Mouse (Mus musculus) embryonic fibroblast, embryonic 13.5 days (primary cell): ENCODE results near the gene Cbx7. TPM values are rescaled to one million over a fixed set of nuclear protein-coding genes. Genes with fewer than 3 reads are reported as not detected.

Experiments used
- H3K27ac ChIP-seq: 2 replicates; pipeline ENCODE4 v1.5.1; 2012; ENCODE audit warnings: low read length, control low read depth, inconsistent platforms; ENCODE audit not compliant: insufficient read depth
- H3K4me1 ChIP-seq: 2 replicates; pipeline ENCODE4 v1.6.1; 2011; ENCODE audit warnings: low read length; ENCODE audit not compliant: control insufficient read depth, insufficient read depth
- H3K4me3 ChIP-seq: 2 replicates; pipeline ENCODE4 v1.5.1; 2011; ENCODE audit warnings: mild to moderate bottlenecking, control low read depth, low read length; ENCODE audit not compliant: insufficient read depth
- CTCF ChIP-seq: IDR thresholded peaks from 2 replicates; pipeline ENCODE4 v1.5.1; 2011; ENCODE audit warnings: mild to moderate bottlenecking, control low read depth, low read length, moderate library complexity, borderline replicate concordance; ENCODE audit not compliant: insufficient read depth
- POLR2A ChIP-seq: IDR thresholded peaks from 2 replicates; pipeline ENCODE4 v1.6.1; 2011; ENCODE audit warnings: low read depth, mild to moderate bottlenecking, control low read depth, low read length, moderate library complexity
- polyA plus RNA-seq: library from polyadenylated mRNA; stranded (reverse); fragments of >200 nt; gene quantifications from 2 replicates; pipeline ENCODE4 v1.2.4, GENCODE M21; 2011; ENCODE audit warnings: low read depth; ENCODE audit not compliant: missing spikeins, insufficient read length

Cbx7 gene
- polyA plus RNA-seq, 1 experiment, result 1.4 TPM

DNA sequence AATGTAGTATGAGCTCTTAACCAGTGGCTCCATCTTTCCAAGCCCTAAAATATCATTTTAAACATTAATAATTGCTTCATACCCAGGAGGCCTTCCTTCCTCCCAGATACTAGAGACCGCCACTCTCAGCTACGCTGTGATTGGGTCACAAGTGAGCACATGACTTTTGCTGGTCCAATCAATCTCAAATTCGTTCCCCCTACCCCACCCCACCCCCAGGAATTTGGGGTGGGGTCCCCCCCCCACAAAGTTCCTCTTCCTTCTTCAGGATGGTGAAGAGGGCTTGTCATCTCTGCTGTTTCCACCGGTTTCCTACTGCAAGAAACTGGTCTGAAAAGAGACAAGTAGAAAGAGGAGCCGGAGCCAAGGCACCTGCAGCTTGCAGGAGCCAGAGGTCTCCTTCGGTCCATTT, 92.2 kb downstream of the Cbx7 start:
- H3K4me3 ChIP-seq, result no peak overlapping the region
- H3K27ac ChIP-seq, result peak overlapping the region; percentile 22; the same call in 1 of the 2 replicates
- TF ChIP-seq CTCF (no peak), POLR2A (no peak)
- peaks cover 2% of the 10 kb centered on the region; the same call in 1 of the 2 replicates for H3K4me1 ChIP-seq

DNA sequence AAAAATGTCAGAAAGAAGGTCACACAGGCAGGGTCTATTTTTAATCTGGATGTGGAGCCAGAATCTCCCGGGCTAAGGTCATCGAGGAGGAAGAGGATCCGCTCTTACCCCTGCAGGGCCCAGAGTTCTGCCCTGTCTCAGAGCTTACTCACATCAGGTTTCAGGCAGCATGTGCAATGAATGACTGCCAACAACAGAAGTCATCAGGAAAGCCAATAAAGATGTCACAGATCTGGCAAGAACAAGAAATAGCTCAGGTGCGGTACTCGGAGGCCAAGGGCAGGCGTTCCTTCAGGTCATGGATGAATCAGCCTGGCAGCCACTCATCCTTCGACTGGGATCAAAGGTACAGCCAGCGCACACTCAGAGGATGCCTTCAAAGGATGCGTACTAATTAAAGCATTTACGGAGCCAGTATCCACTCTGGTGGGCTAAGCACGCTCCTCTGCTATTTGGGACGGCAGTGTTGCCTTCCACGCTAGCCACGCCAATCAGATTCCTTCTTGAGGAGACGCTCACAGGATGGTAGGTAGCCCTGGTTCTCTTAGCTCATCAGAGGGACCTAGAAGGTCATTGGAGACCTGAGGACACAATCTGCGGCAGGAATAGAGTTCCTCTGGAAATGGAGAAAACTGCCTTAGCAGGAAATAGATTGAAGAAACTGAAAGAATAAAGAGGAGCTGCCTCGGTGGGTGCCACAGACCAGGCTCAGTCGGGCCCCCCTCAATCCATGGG, 95.5 kb downstream of the Cbx7 start:
- no peak for TF ChIP-seq CTCF
- TF ChIP-seq POLR2A, result no peak
- Histone ChIP-seq H3K4me1 (peaks cover 2% of the 10 kb centered on the region; the same call in 1 of the 2 replicates), H3K4me3 (no peak overlapping the region), H3K27ac (no peak overlapping the region)

DNA sequence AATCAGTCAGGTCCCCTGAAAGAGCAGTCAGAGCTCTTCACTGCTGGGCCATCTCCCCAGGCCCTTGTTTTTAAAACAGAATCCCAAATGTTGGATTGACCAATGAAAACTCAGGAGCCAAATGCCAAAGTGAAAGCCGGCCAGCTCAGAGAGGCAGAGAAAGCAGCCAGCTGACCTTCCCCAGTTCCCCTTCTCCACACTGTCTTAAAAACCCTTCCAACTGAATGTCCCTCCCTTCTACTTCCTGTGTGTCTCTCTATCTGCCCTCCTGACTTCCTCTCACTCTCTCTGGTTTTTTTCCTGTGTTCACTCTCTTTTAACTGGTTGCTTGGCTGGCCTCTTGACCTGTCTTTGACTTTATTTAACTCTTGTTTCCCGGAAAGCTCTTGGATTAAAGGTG, 96.9 kb downstream of the Cbx7 start:
- no peak for TF ChIP-seq POLR2A
- H3K4me3 ChIP-seq, result no peak overlapping the region
- no peaks in the 10 kb centered on the region for H3K4me1 ChIP-seq
- H3K27ac ChIP-seq, result no peak overlapping the region

DNA sequence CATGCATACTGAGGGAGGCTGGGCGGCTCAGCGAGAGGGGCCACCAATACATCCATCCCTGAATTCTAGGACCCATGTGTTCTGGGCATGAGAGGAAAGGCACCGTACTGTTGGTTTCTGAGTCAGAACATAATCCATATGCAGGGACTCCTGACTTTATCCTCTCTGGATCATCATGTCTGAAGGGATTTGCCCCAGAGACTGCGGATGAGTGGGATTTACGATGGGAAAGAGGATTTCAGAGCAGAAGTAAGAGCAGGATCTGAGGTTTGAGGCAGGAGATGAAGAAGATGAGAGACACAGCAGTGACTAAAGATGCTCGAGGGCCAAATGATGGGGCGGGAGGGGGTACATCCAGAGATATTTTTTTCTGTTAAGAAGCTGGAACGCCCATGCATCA, 97.4 kb downstream of the Cbx7 start:
- H3K4me3 ChIP-seq, result no peak overlapping the region
- TF ChIP-seq CTCF (no peak), POLR2A (no peak)
- no peaks in the 10 kb centered on the region for H3K4me1 ChIP-seq
- H3K27ac ChIP-seq, result no peak overlapping the region

DNA sequence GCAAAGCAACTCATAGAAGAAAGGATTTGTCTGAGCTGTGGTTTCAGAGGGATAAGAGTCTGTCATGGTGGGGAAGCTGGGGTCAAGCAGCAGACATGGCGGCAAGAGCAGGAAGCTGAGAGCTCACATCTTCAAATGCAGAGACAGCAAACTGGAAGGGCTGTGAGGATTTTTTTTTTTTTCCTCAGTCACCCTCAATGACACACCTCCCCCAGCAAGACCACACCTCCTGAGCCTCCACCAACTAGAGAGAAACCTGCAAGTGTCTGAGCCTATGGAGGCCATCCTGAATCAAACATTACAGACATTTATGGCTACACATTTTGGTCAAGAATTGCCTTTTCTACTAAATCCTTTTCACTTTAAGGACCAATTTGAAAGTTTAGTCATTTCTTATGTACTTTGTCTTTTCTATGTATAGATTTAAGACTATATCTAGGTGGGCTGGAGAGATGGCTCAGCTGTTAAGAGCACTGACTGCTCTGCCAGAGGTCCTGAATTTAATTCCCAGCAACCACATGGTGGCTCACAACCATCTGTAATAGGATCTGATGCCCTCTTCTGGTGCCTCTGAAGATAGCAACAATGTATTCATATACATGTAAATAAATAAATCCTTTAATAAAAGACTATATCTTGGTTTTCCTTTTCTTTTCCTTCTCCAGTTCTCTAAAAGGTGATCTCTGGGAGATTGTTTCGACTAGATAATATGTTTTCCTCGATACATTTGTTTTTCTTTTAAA, 103.5 kb downstream of the Cbx7 start:
- no peak overlapping the region for H3K4me3 ChIP-seq
- H3K4me1 ChIP-seq, result no peaks in the 10 kb centered on the region
- no peak overlapping the region for H3K27ac ChIP-seq
- no peak for TF ChIP-seq CTCF
- no peak for TF ChIP-seq POLR2A

Other genes with a start within 250 kb of the Cbx7 start
- 42.8 and 43.3 TPM in 2 replicates for gene Sun2, start 228.6 kb downstream of the Cbx7 start, polyA plus RNA-seq
- 20.9 and 25.2 TPM in 2 replicates for gene Dnal4, start 193.3 kb downstream of the Cbx7 start, polyA plus RNA-seq
- 7.5 and 9.7 TPM in 2 replicates for gene Nptxr, start 166.4 kb downstream of the Cbx7 start, polyA plus RNA-seq
- 1.0 TPM in 1 of 2 replicates, not detected in the other for gene Npcd, start 136.9 kb downstream of the Cbx7 start, polyA plus RNA-seq
- 63.7 and 89.0 TPM in 2 replicates for gene Cbx6, start 136.4 kb downstream of the Cbx7 start, polyA plus RNA-seq
- 19.7 and 35.3 TPM in 2 replicates for gene Apobec3, start 79.5 kb downstream of the Cbx7 start, polyA plus RNA-seq
- 0.70 and 1.0 TPM in 2 replicates for gene Pdgfb, start 43.9 kb upstream of the Cbx7 start, polyA plus RNA-seq
- gene Syngr1, start 120.2 kb upstream of the Cbx7 start, polyA plus RNA-seq, result 0.95 and 1.1 TPM in 2 replicates
- 1,636 and 1,653 TPM in 2 replicates for gene Rpl3, start 120.7 kb upstream of the Cbx7 start, polyA plus RNA-seq
- gene Tab1, start 162.0 kb upstream of the Cbx7 start, polyA plus RNA-seq, result 11.0 and 12.2 TPM in 2 replicates
- gene Mgat3, start 202.6 kb upstream of the Cbx7 start, polyA plus RNA-seq, result 12.4 and 12.6 TPM in 2 replicates